Mouse (Mus musculus) embryo, embryonic 11.5 days (tissue): ENCODE measurements around the gene Chn1.
A peak's percentile ranks its signal among the peaks of the same experiment; 100 is the strongest.
"Not testable (repeated sequence)": the region's sequence is repeated elsewhere in the genome, so short reads cannot be mapped to it uniquely, and the experiment has no call there.

Experiments used
- DNase-seq: peaks from one replicate; pipeline ENCODE4 v3.0.0-alpha.2; 2012; ENCODE audit warnings: low read depth, low spot score

Gene Chn1

DNA sequence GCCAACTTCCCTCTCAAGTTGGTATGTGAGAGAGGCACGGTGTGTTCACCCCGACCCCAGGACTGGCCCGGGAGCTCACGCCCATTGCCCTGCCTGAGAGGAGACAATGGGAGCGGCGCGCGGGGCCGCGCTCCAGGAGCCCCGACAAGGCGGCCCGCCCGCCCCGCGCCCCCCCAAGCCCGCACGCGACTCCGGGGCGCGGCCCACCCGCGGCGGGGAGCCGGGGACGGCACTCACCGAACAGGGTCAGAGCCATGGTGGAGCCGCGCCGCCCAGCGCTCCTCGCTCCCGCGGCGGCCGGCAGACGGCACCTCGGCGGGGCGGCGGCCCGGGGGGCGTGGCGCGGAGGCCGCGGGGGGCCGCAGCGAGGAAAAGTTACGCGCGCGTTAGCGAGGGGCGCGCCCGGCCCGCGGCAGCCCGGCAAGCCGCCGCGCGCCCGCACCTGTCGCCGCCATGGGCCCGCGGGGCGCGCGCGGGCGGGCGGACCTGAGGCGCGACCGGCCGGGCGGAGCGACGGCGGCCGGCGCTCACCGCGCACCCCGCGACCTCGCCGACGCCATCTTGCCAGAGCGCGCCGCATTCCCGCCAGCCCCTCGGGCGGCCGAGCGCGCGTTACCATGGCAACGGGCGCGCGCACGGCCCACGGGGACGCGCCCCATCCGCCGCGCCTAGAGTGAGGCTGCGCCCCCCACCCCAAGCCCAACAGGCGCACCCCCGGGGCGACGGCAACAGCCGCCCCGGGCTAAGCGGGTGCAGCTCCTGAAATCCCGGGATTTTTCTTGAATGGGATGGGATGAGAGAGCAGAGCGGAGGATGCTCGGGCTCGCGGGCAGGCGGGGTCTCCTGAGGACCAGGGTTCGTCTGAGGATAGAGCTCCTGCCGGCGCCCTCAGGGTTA lies at the start of gene Chn1:
TSS of gene Chn1 (minus strand) at position 561 of the 897 bp plus-strand sequence.
- peak; percentile 70 for DNase-seq

DNA sequence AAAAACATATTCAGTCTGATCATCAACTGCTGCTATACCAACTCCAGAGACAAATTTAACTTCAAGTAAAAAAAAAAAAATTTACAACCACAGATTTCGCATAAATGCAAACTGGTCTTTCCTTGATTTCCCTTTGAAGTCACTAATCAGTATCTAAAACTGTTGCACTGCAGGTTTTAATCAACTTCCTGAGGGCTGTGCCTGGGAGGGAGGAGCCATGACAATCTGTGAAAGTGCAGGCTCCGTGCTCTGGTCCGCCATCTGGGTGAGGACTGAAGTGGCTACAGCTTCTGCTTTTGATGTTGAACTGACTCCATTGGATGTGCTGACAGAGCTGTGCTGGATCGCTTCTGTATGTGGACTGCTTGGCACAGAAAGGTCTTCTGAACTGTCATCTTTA lies 43.6 kb upstream of the Chn1 start:
- DNase-seq = no peak

DNA sequence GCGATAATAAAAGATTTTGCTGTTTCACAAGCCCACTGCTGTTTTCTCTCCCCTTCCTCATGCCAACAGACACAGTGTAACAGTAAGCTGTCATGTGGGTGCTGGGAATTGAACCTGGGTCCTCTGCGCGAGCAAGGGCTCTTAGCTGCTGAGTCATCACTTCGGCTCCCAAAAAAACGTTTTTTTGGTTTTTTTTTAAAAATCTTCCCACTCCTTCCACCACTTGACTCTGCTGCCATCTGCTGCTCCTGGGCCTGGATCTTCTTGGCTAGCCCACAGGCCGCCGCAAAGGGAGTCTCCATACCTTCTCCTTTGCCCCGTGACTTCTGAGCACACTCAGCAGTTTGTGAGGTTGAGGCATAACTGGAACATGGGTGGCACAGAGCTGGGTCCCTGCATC lies 32.5 kb upstream of the Chn1 start:
- DNase-seq = no peak

DNA sequence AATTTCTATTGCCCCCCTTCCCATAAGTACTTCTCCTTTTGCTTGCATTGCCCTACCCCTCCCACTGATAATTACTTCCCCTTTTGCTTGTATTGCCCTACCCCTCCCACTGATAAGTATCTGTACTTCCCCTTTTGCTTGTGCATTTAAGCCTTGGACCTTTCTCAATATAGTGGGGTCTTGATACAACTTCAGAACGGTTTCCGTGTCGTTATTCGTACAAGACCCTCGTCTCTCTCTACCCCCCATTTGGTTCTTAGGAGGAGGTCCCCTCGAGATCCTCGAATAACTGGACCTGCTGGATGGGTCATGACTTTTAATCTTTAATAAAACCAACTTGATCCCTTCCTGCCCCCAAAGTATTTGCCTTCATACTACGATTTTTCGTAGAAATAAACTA lies 25.0 kb upstream of the Chn1 start:
- DNase-seq = not testable (repeated sequence)

DNA sequence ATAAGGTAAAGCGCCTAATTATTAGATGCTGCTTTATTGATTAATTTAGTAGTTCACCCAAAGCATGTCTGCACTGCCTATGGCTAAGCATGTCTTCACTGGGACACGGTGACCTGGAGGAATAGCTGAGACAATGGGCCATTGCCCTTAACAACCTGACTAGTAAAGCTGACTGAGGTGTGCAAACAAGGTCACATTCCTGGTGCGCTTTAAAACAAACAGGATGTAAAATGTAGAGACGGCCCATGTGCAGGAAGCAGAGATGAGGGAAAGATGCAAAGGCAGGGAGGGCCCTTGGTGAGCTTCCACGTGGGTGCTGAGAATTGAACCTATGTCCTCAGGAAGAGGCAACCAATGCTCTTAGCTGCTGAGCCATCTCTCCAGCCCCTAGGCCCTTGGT lies 23.6 kb upstream of the Chn1 start:
- no peak for DNase-seq

DNA sequence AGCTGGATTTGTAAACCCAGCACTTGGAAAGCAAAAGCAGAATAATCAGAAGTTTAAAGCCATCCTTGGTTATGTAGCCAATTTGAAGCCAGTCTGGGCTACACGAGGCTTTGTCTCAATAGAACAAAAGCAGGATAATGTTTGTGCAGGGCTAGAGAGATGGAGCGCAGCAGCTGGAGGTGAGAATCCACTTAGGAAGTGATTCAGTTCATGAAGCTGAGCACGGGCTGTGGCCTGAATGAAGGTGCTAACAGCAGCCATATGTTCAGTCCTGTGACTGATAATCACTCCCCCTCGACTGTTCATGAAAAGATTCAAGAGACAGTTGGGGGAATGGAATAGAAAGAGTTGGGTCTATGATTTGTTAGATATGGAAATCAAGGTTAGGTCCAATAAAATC lies 23.0 kb upstream of the Chn1 start:
- DNase-seq = no peak

DNA sequence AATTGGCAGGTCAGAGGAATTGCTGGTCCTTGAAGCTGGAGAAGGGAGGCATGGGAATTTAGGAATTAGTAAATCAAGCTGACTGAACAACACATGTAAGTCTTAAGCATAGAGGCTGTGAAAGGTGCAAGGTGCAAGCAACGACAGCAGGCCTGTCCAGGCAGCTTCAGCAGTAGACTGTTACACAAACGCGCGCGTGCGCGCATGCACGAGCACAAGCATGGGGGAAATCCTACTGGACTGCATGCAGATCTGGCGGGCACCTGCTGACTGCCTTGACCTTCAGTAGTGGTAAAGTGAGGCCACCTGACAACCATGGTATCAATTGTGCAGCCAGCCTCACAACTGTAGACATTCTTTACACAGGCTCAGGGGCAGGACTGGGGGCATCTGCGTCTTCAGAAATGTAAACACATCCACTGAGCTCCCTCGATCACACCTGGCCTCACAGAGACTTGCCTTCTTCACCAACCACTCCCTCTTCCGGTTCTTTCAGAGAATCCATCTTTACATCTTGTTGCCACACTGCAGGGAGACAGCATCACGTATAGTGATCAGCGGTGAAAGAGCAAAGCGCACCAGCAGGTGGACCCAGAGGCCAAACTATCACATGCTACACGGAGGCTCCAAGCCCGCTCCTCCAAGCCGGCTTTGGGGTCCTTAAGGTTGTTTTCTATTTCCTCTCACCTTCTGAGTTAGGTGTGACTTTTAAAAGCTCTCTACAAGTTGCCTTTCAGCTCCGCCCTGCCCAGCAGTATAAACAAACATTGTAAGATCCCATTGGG lies 16.9 kb upstream of the Chn1 start:
- DNase-seq = no peak

DNA sequence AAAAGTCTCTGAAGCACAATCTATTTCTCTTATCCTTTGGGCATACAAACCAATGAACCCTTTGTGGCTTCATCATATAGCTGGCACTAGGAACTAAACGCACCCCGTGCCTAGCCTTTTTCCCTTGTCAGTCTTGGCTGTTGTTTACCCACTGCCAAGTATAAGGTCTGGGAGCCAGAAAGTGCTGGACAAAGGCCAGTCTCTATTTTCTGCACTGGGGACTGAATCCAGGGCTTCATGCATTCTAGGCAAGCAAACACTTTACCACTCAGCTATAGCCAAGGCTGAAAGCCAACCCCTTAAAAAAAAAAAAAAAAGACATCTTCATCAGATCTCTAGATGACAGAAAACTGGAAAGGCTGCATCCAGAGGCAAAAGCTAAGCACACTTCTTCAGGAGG lies 15.2 kb upstream of the Chn1 start:
- no peak for DNase-seq

DNA sequence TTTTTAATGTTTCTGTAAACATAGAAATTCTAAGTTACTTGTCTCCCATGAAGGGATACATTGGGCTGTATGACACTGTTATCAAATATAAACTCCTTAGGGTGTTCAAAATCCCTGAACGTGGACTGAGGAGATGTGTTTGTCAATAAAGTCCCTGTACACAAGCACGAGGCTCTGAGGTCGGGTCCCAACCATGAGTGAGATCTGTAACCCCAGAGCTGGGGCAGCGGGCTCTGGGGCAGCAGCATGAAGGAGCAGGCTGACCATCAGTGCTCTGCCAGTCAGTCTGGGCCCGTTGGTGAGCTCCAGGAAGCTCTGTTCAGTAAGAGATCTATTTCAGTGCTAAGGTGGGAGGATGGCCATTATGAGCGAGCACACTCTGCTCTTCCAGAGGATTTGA lies 13.2 kb upstream of the Chn1 start:
- DNase-seq = no peak

DNA sequence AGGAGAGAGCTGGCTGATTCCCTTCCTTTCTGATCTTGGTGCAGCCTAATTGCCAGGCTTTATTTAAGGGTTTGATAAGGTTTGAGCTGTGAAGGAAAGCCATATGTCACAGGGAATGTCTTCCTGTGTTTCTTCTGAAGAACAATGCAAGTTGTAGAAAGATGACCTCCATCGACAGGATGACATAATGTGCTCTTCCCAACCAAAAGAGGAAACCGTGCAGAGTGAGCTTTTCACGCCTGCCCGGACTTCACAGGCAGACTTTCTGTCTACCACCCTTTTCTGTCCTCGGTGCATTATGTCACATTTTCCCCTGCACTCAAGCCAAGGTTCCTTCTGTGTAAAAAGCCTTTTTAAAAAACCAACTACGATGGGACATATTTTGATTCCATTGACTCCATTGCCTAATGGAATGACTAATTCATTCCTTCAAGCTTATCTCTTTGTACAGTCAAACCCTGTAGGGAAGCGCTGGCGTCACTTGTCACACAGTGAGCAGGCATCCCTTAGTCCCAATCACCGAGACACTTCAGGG lies 7.3 kb upstream of the Chn1 start:
- DNase-seq = no peak

DNA sequence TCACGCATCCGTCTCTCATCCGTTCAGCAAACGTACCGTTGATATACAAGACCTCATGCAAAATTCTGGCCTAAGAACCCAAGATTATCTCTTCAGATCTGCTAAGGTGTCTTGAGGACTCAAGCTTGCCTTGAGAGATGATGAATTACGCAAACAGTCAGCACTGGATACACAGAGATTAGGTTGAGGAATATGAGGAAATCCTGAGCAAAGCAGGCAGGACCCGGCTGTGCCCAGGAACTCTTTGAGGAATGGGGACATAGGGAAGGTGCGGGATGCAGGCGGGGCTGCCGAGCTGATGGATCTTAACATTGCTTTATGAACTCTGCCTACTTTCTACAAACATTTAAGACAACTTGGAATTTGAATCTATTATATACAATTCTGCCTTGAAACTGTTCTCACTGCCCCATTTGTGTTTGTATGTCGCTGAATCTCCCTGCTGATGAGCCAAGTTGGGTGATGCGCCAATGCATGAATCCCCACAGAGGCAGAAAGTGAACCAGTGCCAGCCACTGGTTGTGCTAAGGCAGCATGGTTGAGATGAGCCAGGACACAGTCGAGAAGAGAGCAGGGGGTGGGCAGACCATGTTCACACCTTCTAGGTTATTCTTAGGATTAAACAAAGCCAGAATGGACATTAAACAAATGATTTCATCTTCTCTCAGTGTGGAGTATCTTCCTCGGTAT lies 5.3 kb upstream of the Chn1 start:
- no peak for DNase-seq

DNA sequence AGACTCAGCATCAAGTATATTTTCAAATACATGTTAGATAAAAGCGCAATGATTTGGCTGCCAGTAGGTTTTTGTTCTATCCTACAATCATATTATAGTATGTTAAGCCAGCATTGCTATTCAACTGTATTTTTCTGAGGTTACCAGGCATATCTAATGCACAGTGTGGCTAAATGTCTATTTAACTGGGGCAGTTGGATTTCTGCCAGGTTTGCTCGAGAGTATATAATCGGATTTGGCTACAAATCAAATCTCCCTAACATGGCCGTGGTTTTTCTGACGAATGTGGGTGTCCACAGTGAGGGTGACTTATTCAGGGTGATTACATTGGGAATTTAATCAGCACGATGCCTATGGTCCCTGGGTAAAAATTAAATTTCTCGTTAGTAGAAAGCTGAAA lies 4.7 kb upstream of the Chn1 start:
- DNase-seq = no peak

DNA sequence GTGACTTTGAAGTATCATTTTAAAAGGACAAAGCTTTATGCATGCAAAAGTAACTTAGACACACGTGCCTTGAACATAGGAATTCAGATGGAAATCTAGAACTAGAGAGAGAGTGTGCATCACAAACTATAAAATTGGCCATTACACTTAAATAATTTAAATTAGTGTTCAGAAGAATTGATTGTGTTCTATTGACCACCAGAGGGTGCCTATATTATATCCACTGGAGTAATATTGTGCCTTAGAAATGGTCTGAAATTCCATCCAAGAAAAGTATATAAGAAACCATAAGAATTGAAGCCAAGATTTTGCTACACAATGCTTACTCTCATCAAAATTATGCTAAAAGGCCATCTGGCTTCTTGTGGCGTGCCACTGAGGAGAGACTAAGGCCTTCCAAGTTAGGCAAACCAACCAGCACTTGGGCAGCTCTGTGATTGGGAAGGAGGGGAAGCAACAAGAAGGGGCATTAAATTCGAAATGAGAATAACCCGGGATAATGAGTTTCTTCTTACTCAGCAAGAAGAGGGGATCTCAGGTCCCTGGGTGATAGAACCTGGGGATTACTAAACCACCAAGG lies 4.0 kb upstream of the Chn1 start:
- DNase-seq = no peak

DNA sequence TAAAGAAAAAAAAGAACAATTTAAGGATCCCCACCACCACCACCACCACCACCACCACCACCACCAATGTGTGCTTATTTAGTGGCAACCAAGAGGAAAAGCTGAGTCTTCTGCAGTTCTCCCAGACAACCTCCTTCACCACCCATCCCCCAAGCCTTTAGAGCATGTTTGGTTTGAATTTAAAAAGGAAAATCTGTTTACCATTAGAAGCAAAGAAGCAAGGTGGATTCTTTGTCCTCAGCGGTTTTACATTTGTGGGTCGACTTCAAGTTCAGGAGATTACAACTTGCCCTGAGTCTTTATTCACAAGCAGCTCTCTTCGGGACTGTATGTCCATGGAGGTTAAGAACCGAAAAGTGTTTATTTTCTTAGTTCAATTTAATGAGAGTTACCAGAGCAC lies 1.8 kb upstream of the Chn1 start:
- no peak for DNase-seq

DNA sequence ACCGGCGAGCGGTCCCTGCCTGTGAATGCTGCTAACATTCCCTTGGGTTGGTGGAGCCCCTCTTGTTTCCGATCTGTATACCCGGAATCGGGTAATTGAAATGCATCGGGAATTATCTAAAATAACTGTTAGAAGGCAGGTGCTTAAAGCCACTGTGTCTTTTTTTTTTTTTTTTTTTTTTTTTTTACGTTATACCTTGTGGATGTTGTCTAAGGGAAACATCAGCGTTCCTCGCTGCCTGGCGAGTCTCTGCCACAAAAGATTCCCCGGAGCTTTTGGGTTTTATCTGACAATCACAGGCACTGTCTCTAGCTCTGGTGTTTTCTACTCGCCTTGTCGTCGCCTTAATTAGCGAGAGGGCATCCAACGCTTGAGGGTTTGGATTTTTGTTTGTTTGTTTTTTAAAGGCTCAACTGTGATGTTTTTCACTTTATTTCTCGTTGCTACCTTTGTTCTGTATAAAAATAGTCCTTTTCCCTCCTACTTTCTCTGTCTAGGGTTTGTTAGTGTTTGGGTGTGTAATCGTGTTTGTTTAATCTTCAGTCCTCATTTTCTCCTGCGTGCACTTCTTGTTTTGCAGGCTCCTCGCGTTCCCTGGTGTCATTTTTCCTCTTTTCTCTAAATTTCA lies 651 bp upstream of the Chn1 start:
- no peak for DNase-seq

DNA sequence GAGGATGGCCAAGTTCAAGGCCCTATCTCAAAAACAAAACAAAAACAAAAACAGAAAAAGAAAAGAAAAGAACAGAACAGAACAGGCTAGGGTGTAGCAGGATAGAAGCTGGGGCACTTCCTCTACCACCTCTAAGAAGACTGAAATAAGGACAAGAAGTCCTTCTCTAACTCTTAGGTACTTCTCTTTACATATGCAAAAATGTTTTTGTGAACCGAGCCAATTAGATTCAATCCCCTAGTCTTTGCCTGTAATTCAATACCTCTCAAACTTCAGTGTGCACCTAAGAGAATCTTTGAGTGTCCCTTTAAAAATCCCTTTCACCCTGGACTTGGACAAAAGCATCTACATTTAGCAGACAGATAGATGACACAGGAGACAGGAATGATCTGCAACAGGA lies 2.2 kb downstream of the Chn1 start:
- no peak for DNase-seq

DNA sequence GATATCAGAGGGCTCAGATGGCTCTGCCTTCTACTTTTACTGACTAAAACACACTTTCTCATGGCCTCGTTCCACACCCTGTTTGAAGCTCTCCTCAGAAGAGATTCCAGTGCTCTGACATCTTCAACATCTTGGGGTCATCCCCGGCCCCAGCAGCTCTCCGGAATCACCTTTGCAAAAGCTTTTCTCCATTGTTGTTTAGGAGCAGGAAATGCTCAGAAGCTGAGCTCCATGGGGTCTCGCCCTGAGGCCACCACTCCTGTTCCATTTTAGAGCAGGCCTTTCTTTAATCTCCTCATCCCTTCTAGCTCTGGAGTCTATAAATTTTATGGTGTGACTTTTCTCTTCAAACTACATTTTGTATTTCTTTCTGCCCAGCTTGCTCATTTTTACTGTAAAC lies 6.5 kb downstream of the Chn1 start:
- DNase-seq = no peak

DNA sequence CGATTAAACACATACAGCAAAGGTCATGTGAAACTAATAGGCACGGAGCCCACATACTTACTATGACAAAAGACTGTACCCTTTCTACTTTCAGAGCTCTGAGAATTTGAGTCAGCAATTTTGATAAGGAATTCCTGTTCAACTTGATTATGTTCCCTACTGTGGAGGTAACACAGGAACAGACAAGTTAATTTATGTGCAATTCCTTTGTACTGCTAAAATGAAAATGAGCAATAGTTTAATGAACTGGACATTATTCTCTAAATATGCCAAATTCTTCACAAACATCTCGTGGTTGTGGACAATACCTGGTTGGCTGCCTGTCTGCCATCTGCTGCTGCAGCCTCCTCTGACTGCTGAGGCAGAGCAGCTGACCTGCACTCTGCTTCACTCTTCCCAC lies 11.6 kb downstream of the Chn1 start:
- no peak for DNase-seq

DNA sequence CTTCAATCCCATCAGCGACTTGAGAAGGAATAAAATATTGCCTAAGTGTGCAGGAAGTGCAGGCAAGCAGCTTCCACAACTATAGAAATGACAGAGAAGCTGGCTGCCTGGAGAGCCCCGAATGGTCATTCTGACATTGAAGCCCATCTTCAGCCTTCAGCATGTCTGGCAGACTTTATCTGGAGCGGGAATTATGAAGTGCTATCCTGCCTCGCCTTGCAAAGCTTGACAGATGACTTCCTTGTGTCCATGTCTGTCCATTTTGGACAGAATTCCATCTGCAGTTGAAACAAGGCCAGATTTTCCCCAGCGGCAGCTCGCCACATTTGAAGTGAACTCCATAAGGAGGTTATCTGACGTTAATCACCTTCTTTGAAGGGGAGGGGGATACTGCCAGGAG lies 15.2 kb downstream of the Chn1 start:
- DNase-seq = no peak

DNA sequence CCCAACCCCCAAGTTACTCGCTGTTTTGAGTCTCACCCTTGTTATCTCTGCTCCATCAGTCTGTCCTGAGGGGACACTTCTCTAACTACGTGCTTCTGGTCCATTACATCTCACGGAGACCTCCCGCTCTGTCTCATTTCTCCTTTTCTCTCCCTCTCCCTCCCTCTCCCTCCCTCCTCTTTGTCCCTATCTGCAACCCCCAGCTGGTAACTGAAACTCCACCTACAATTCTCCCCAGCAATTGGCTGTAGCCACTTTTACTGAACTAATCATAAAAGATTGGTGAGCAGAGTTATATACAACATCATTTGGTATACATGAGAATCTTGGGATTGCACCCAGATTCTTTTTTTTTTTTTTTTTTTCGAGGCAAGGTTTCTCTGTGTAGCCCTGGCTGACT lies 16.1 kb downstream of the Chn1 start:
- no peak for DNase-seq

DNA sequence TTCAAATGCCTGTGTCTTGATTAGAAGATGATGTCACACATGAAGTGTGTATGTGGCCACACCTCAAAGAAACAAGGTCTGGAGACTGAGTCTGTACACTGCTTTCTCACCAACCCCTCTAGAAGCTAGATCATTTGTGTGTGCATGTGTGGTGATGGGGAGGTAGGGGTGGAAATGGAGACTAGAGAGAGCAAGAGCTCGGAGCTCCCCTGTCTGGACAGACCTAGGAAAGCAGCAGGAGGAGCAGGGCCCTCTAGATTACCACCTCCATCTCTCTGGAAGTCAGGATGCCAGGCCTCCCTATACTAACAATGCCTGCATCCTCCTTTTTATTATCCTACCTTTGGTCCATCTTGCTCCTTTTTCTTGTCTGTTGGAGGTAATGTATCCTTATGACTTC lies 27.8 kb downstream of the Chn1 start:
- DNase-seq = no peak
